Mouse (Mus musculus) layer of hippocampus, adult 11-12 months (tissue): ENCODE results near the gene Rabep2.

Source experiments
- DNase-seq: peaks from one replicate; pipeline ENCODE4 v3.0.0; 2022; ENCODE audit warnings: low spot score

The Rabep2 gene

DNA sequence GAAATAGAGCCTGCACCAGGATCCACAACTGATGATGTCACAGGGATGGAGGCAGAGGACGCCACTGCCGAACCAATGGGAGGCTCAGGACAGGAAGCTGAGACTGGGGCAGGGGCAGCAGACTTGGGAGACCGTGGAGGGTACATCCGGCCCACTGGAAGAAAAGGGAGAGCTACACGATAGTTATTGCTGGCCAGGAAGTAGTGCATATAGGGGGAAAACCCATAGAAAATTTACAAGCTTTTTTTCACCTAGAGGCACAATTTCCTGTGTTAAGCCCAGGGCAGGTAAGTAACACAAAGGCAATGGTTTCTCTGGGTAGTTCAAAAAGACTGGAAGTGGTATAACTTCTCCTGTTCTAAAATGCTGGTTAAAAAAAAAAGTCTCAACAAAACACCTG lies 67.9 kb downstream of the Rabep2 start:
- DNase-seq = no peak

DNA sequence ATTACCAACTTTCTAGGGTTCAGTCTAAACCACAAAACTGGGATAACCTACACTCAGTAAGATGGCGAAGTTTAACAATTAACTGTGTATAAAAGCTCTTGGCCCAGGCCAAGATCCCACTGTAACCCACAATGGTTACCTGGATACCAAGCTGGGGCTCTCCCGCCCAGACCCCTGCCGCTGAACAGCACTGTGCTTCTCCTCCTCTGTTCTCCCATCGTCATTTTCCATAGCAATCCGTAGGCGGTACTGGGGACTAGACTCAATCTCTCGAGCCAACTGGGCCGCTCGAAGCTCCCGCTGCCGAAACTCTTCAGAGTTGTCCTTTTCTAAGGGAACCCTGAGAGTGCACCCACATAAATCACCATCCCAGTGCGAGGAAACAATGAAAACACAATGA lies 69.4 kb downstream of the Rabep2 start:
- DNase-seq = no peak
